Mouse (Mus musculus): ENCODE measurements at regions not wholly inside any gene's neighbourhood (a gene's known extent, or its start where the extent isn't known, plus 50 kb on each side); places are given as distances from the start of the nearest gene placed in this dataset.
A peak's percentile ranks its signal among the peaks of the same experiment; 100 is the strongest.
"Not testable (repeated sequence)": the region's sequence is repeated elsewhere in the genome, so short reads cannot be mapped to it uniquely, and the experiment has no call there.

- Histone ChIP-seq H3K9ac (no peak overlapping the region), H3K27ac (ENCODE audit: poor library complexity, severe bottlenecking) (peak overlapping the region; percentile 72), H3K4me3 (no peak overlapping the region), H3K27me3 (replicated peaks) (no peaks in the 10 kb centered on the region), H3K4me2 (no peak overlapping the region), H3K4me1 (replicated peaks) (peaks cover 28% of the 10 kb centered on the region), H3K9me3 (replicated peaks) (no peaks in the 10 kb centered on the region), H3K36me3 (no peaks in the 10 kb centered on the region)
- ATAC-seq (ENCODE audit: insufficient number of reproducible peaks, low FRiP score) = no peak
- WGBS = 67% methylated on average over 2 of the region's 2 CpGs
Observed at GRCm38 (mm10) chr1:184172986-184173385, 138.9 kb upstream of the 1700056E22Rik start.

GRCm38 (mm10) chr1:184171601-184172000, 137.5 kb upstream of the 1700056E22Rik start:
- Histone ChIP-seq H3K4me3 (no peak overlapping the region), H3K27me3 (replicated peaks) (no peaks in the 10 kb centered on the region), H3K9me3 (replicated peaks) (no peaks in the 10 kb centered on the region), H3K9ac (no peak overlapping the region), H3K36me3 (no peaks in the 10 kb centered on the region), H3K4me1 (replicated peaks) (peaks cover 28% of the 10 kb centered on the region), H3K4me2 (peak overlapping the region; percentile 28; the same call in 1 of the 2 replicates), H3K27ac (ENCODE audit: poor library complexity, severe bottlenecking) (peak overlapping the region; percentile 93)
- 29% methylated on average over 7 of the region's 7 CpGs for whole genome bisulfite sequencing
- peak; percentile 68; the same call in 1 of the 2 replicates for ATAC-seq (ENCODE audit: insufficient number of reproducible peaks, low FRiP score)

- Histone ChIP-seq H3K9me3 (replicated peaks) (no peaks in the 10 kb centered on the region), H3K4me1 (replicated peaks) (peaks cover 28% of the 10 kb centered on the region), H3K4me2 (peak overlapping the region; percentile 38), H3K9ac (no peak overlapping the region), H3K27me3 (replicated peaks) (no peaks in the 10 kb centered on the region), H3K36me3 (no peaks in the 10 kb centered on the region), H3K27ac (ENCODE audit: poor library complexity, severe bottlenecking) (peak overlapping the region; percentile 93), H3K4me3 (no peak overlapping the region)
- WGBS = 37% methylated on average over 3 of the region's 3 CpGs
- peak; percentile 80 for ATAC-seq (ENCODE audit: insufficient number of reproducible peaks, low FRiP score)
Observed at GRCm38 (mm10) chr1:184170926-184171325, 136.8 kb upstream of the 1700056E22Rik start.

GRCm38 (mm10) chr1:184169967-184170366, 135.9 kb upstream of the 1700056E22Rik start:
- Histone ChIP-seq H3K27ac (ENCODE audit: poor library complexity, severe bottlenecking) (peak overlapping the region; percentile 93; the same call in 1 of the 2 replicates), H3K9ac (no peak overlapping the region), H3K27me3 (replicated peaks) (no peaks in the 10 kb centered on the region), H3K4me2 (no peak overlapping the region), H3K4me3 (no peak overlapping the region), H3K9me3 (replicated peaks) (no peaks in the 10 kb centered on the region), H3K36me3 (no peaks in the 10 kb centered on the region), H3K4me1 (replicated peaks) (peaks cover 28% of the 10 kb centered on the region)
- ATAC-seq (ENCODE audit: insufficient number of reproducible peaks, low FRiP score) = no peak
- 50% methylated on average over 1 of the region's 1 CpGs for WGBS

- no peak overlapping the region for H3K27ac ChIP-seq (ENCODE audit: poor library complexity, severe bottlenecking)
- H3K9ac ChIP-seq = no peak overlapping the region
- no peaks in the 10 kb centered on the region for H3K27me3 ChIP-seq (replicated peaks)
- WGBS = 64% methylated on average over 7 of the region's 7 CpGs
- peaks cover 28% of the 10 kb centered on the region for H3K4me1 ChIP-seq (replicated peaks)
- ATAC-seq (ENCODE audit: insufficient number of reproducible peaks, low FRiP score) = no peak
- no peak overlapping the region for H3K4me2 ChIP-seq
- H3K36me3 ChIP-seq = no peaks in the 10 kb centered on the region
- no peak overlapping the region for H3K4me3 ChIP-seq
- no peaks in the 10 kb centered on the region for H3K9me3 ChIP-seq (replicated peaks)
Observed at GRCm38 (mm10) chr1:184169034-184169783, 135.1 kb upstream of the 1700056E22Rik start.

- Histone ChIP-seq H3K4me1 (replicated peaks) (peaks cover 15% of the 10 kb centered on the region), H3K27me3 (replicated peaks) (no peaks in the 10 kb centered on the region), H3K36me3 (no peaks in the 10 kb centered on the region), H3K27ac (ENCODE audit: poor library complexity, severe bottlenecking) (no peak overlapping the region), H3K9me3 (replicated peaks) (no peaks in the 10 kb centered on the region), H3K4me3 (no peak overlapping the region), H3K9ac (no peak overlapping the region), H3K4me2 (no peak overlapping the region)
- WGBS = 64% methylated on average over 2 of the region's 2 CpGs
- no peak for ATAC-seq (ENCODE audit: insufficient number of reproducible peaks, low FRiP score)
Observed at GRCm38 (mm10) chr1:184166951-184167350, 132.8 kb upstream of the 1700056E22Rik start.

GRCm38 (mm10) chr1:184162526-184162925, 128.4 kb upstream of the 1700056E22Rik start:
- not testable (repeated sequence) for ATAC-seq (ENCODE audit: insufficient number of reproducible peaks, low FRiP score)

GRCm38 (mm10) chr1:184147713-184148112, 113.6 kb upstream of the 1700056E22Rik start:
- Histone ChIP-seq H3K27ac (ENCODE audit: poor library complexity, severe bottlenecking) (no peak overlapping the region), H3K4me2 (no peak overlapping the region), H3K27me3 (replicated peaks) (no peaks in the 10 kb centered on the region), H3K9ac (no peak overlapping the region), H3K4me3 (no peak overlapping the region), H3K9me3 (replicated peaks) (no peaks in the 10 kb centered on the region), H3K36me3 (no peaks in the 10 kb centered on the region), H3K4me1 (replicated peaks) (no peaks in the 10 kb centered on the region)
- no CpG with 5 or more reads among the region's 1 CpGs for WGBS
- no peak for ATAC-seq (ENCODE audit: insufficient number of reproducible peaks, low FRiP score)

More at GRCm38 (mm10) chr1:184162526-184162925, 128.4 kb upstream of the 1700056E22Rik start:
- H3K36me3 ChIP-seq; H3K4me3 ChIP-seq; H3K9me3 ChIP-seq (replicated peaks); H3K4me1 ChIP-seq (replicated peaks); H3K27me3 ChIP-seq (replicated peaks); H3K9ac ChIP-seq; H3K27ac ChIP-seq (ENCODE audit: poor library complexity, severe bottlenecking); H3K4me2 ChIP-seq: not testable (repeated sequence)
- 70% methylated on average over 2 of the region's 2 CpGs for WGBS

GRCm38 (mm10) chr1:184142974-184143373, 108.9 kb upstream of the 1700056E22Rik start:
- Histone ChIP-seq H3K36me3 (no peaks in the 10 kb centered on the region), H3K4me3 (no peak overlapping the region), H3K27me3 (replicated peaks) (no peaks in the 10 kb centered on the region), H3K4me1 (replicated peaks) (no peaks in the 10 kb centered on the region), H3K9ac (no peak overlapping the region), H3K9me3 (replicated peaks) (no peaks in the 10 kb centered on the region), H3K27ac (ENCODE audit: poor library complexity, severe bottlenecking) (no peak overlapping the region), H3K4me2 (no peak overlapping the region)
- no peak for ATAC-seq (ENCODE audit: insufficient number of reproducible peaks, low FRiP score)
- 62% methylated on average over 2 of the region's 2 CpGs for WGBS

GRCm38 (mm10) chr1:184140486-184140885, 106.4 kb upstream of the 1700056E22Rik start:
- 78% methylated on average over 5 of the region's 5 CpGs for WGBS
- no peaks in the 10 kb centered on the region for H3K27me3 ChIP-seq (replicated peaks)
- ATAC-seq (ENCODE audit: insufficient number of reproducible peaks, low FRiP score) = no peak
- no peak overlapping the region for H3K27ac ChIP-seq (ENCODE audit: poor library complexity, severe bottlenecking)
- H3K4me1 ChIP-seq (replicated peaks) = no peaks in the 10 kb centered on the region
- no peak overlapping the region for H3K9ac ChIP-seq
- H3K4me2 ChIP-seq = no peak overlapping the region
- no peaks in the 10 kb centered on the region for H3K9me3 ChIP-seq (replicated peaks)
- H3K36me3 ChIP-seq = no peaks in the 10 kb centered on the region
- no peak overlapping the region for H3K4me3 ChIP-seq

GRCm38 (mm10) chr1:184140082-184140481, 106.0 kb upstream of the 1700056E22Rik start:
- Histone ChIP-seq H3K36me3 (no peaks in the 10 kb centered on the region), H3K27ac (ENCODE audit: poor library complexity, severe bottlenecking) (no peak overlapping the region), H3K9ac (no peak overlapping the region), H3K27me3 (replicated peaks) (no peaks in the 10 kb centered on the region), H3K9me3 (replicated peaks) (no peaks in the 10 kb centered on the region), H3K4me1 (replicated peaks) (no peaks in the 10 kb centered on the region), H3K4me2 (no peak overlapping the region), H3K4me3 (no peak overlapping the region)
- ATAC-seq (ENCODE audit: insufficient number of reproducible peaks, low FRiP score) = no peak
- 64% methylated on average over 4 of the region's 4 CpGs for WGBS

- no peak overlapping the region for H3K4me2 ChIP-seq
- no peak overlapping the region for H3K9ac ChIP-seq
- H3K36me3 ChIP-seq = no peaks in the 10 kb centered on the region
- no peak overlapping the region for H3K27ac ChIP-seq (ENCODE audit: poor library complexity, severe bottlenecking)
- ATAC-seq (ENCODE audit: insufficient number of reproducible peaks, low FRiP score) = no peak
- H3K27me3 ChIP-seq (replicated peaks) = no peaks in the 10 kb centered on the region
- 75% methylated on average over 3 of the region's 3 CpGs for WGBS
- no peaks in the 10 kb centered on the region for H3K4me1 ChIP-seq (replicated peaks)
- H3K4me3 ChIP-seq = no peak overlapping the region
- H3K9me3 ChIP-seq (replicated peaks) = no peaks in the 10 kb centered on the region
Observed at GRCm38 (mm10) chr1:184138661-184139060, 104.6 kb upstream of the 1700056E22Rik start.

Measured in heart, embryonic 12.5 days (tissue).